Mouse (Mus musculus): ENCODE results near the gene Acsl4.

DNA sequence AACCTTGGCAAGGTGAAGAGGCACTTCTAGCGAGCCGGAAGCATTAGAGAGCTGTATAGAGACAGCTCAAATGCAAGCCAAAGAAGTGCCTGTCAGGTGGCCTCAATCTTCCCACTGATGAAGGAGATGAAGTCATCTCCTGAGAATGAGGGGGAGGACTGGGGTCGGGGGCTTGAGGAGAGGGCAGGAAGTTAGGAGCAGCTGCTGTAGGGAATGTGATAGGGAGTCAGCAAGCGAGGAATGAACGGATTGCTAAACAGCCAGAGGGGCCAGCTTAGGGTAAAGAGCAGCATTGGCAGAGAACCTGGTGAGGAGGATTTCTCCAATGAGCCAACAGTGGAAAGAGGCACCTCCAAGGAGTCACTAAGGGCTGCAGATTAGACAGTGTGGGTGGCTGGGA, 104.4 kb downstream of the Acsl4 start:
- TF ChIP-seq CTCF (IDR thresholded peaks at IDR 0.05; ENCODE audit: low read depth, low read length): no peak
- TF ChIP-seq GATA2 (IDR thresholded peaks at IDR 0.05; ENCODE audit: borderline replicate concordance, low read depth, low read length): no peak
- TF ChIP-seq GATA1 (IDR thresholded peaks at IDR 0.05; ENCODE audit: borderline replicate concordance, low read length): no peak
- no peak for TF ChIP-seq POLR2AphosphoS5 (IDR thresholded peaks at IDR 0.05; ENCODE audit: insufficient replicate concordance, low read depth, low read length)

Data from G1E (cell line).